Mouse (Mus musculus): ENCODE measurements around the gene Dpp9. TPM values are rescaled to one million over a fixed set of nuclear protein-coding genes. Genes with fewer than 3 reads are reported as not detected.
"Not testable (repeated sequence)": the region's sequence is repeated elsewhere in the genome, so short reads cannot be mapped to it uniquely, and the experiment has no call there.

Gene Dpp9
- polyA plus RNA-seq (2012) = 5.6 and 6.1 TPM in 2 replicates

DNA sequence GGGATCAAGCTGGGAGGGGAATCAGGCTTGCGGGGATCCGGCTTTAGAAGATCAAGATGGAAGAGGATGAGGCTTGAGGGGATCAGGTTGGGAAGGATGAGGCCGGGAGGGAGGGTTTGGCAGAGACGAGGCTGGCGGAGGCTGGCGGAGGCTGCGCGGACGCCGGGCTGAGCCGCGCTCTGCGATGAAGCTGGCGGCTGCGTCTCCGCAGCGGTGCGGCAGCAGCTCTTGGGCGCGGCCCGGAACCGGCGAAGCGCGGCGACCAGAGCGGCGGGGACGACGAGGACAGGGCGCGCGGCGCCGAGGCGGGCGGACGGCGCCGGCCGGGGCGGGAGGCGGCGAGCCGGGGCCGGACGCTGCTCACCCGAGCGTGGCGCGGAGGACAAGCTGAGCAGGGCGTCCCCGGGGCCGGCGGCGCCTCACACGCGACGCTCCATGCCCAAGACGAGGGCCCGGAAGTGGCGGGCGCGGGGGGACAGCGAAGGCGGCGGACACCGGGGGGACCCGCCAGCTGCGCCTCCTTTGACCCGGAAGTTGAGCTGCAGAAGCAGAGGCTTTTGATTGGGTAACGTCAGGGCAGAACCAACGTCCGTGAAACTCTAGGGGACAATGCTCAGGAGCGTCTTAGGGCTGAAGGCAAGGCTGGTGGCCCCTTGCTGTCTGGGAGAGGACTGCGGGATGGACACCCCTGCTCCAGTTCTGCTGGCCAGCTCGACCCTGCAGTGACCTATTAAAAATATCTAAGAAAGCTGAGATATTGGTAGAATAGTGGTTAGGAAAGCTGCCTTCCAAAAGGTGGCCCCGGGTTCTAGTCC, at the start of gene Dpp9:
TSS of gene Dpp9 (minus strand) at position 529 of the 815 bp plus-strand sequence.
- TF ChIP-seq TAL1 (IDR thresholded peaks at IDR 0.05; ENCODE audit: low read length) = no peak
- TF ChIP-seq GATA1 (IDR thresholded peaks at IDR 0.05; ENCODE audit: low read length) = no peak
- Histone ChIP-seq H3K9me3 (ENCODE audit: control insufficient read depth, low read length) (no peaks in the 10 kb centered on the region), H3K4me1 (ENCODE audit: control insufficient read depth) (peaks cover 33% of the 10 kb centered on the region), H3K4me3 (replicated peaks) (peak within 1 kb of the TSS; percentile 89), H3K27me3 (ENCODE audit: control insufficient read depth) (no peaks in the 10 kb centered on the region), H3K36me3 (ENCODE audit: control insufficient read depth) (peaks cover 12% of the 10 kb centered on the region)

DNA sequence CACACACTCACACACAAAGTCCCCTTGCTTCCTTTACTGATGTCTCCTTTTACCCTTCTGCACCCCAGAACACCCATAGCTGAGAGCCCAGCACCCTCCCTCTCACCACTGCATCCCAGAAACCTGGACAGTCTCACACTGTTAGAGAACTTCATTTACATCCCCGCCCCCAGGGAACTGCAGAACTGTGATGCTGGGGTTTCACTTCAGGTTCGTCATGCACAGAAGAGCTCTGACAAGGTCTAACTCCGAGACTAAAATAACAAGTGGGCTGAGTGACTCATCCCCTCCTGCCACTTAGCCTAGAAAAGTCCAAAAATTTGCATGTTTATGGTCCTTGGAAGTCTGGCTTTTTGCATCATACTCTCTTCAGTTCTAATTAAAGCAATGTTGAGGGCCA, 47.6 kb upstream of the Dpp9 start:
- Histone ChIP-seq H3K9me3 (ENCODE audit: control insufficient read depth, low read length) (no peaks in the 10 kb centered on the region), H3K36me3 (ENCODE audit: control insufficient read depth) (peaks cover 48% of the 10 kb centered on the region), H3K27me3 (ENCODE audit: control insufficient read depth) (no peaks in the 10 kb centered on the region), H3K4me3 (replicated peaks) (no peak overlapping the region), H3K4me1 (ENCODE audit: control insufficient read depth) (peaks cover 47% of the 10 kb centered on the region)
- TF ChIP-seq TAL1 (IDR thresholded peaks at IDR 0.05; ENCODE audit: low read length) = no peak
- no peak for TF ChIP-seq GATA1 (IDR thresholded peaks at IDR 0.05; ENCODE audit: low read length)

- TF ChIP-seq GATA1 (IDR thresholded peaks at IDR 0.05; ENCODE audit: low read length) (no peak), TAL1 (IDR thresholded peaks at IDR 0.05; ENCODE audit: low read length) (no peak)
- H3K27me3 ChIP-seq (ENCODE audit: control insufficient read depth) = no peaks in the 10 kb centered on the region
- peaks cover 50% of the 10 kb centered on the region for H3K4me1 ChIP-seq (ENCODE audit: control insufficient read depth)
- peaks cover 48% of the 10 kb centered on the region for H3K36me3 ChIP-seq (ENCODE audit: control insufficient read depth)
- no peak overlapping the region for H3K4me3 ChIP-seq (replicated peaks)
- no peaks in the 10 kb centered on the region for H3K9me3 ChIP-seq (ENCODE audit: control insufficient read depth, low read length)
Measured at GRCm38 (mm10) chr17:56265869-56266268, 47.2 kb upstream of the Dpp9 start.

GRCm38 (mm10) chr17:56265011-56265410, 46.3 kb upstream of the Dpp9 start:
- peaks cover 50% of the 10 kb centered on the region for H3K4me1 ChIP-seq (ENCODE audit: control insufficient read depth)
- no peaks in the 10 kb centered on the region for H3K9me3 ChIP-seq (ENCODE audit: control insufficient read depth, low read length)
- H3K36me3 ChIP-seq (ENCODE audit: control insufficient read depth) = peaks cover 48% of the 10 kb centered on the region
- TF ChIP-seq TAL1 (IDR thresholded peaks at IDR 0.05; ENCODE audit: low read length) = no peak
- TF ChIP-seq GATA1 (IDR thresholded peaks at IDR 0.05; ENCODE audit: low read length) = no peak
- no peaks in the 10 kb centered on the region for H3K27me3 ChIP-seq (ENCODE audit: control insufficient read depth)
- H3K4me3 ChIP-seq (replicated peaks) = no peak overlapping the region

GRCm38 (mm10) chr17:56264020-56264419, 45.3 kb upstream of the Dpp9 start:
- Histone ChIP-seq H3K36me3 (ENCODE audit: control insufficient read depth) (peaks cover 54% of the 10 kb centered on the region), H3K9me3 (ENCODE audit: control insufficient read depth, low read length) (no peaks in the 10 kb centered on the region), H3K4me3 (replicated peaks) (no peak overlapping the region), H3K27me3 (ENCODE audit: control insufficient read depth) (no peaks in the 10 kb centered on the region), H3K4me1 (ENCODE audit: control insufficient read depth) (peaks cover 50% of the 10 kb centered on the region)
- no peak for TF ChIP-seq TAL1 (IDR thresholded peaks at IDR 0.05; ENCODE audit: low read length)
- TF ChIP-seq GATA1 (IDR thresholded peaks at IDR 0.05; ENCODE audit: low read length) = no peak

- TF ChIP-seq GATA1 (IDR thresholded peaks at IDR 0.05; ENCODE audit: low read length) = no peak
- TF ChIP-seq TAL1 (IDR thresholded peaks at IDR 0.05; ENCODE audit: low read length) = no peak
- H3K27me3 ChIP-seq (ENCODE audit: control insufficient read depth) = no peaks in the 10 kb centered on the region
- H3K4me1 ChIP-seq (ENCODE audit: control insufficient read depth) = peaks cover 60% of the 10 kb centered on the region
- no peak overlapping the region for H3K4me3 ChIP-seq (replicated peaks)
- H3K36me3 ChIP-seq (ENCODE audit: control insufficient read depth) = peaks cover 68% of the 10 kb centered on the region
- no peaks in the 10 kb centered on the region for H3K9me3 ChIP-seq (ENCODE audit: control insufficient read depth, low read length)
Measured at GRCm38 (mm10) chr17:56262645-56263094, 44.0 kb upstream of the Dpp9 start.

- no peaks in the 10 kb centered on the region for H3K9me3 ChIP-seq (ENCODE audit: control insufficient read depth, low read length)
- no peak for TF ChIP-seq TAL1 (IDR thresholded peaks at IDR 0.05; ENCODE audit: low read length)
- TF ChIP-seq GATA1 (IDR thresholded peaks at IDR 0.05; ENCODE audit: low read length) = no peak
- H3K36me3 ChIP-seq (ENCODE audit: control insufficient read depth) = peaks cover 72% of the 10 kb centered on the region
- H3K4me3 ChIP-seq (replicated peaks) = no peak overlapping the region
- peaks cover 64% of the 10 kb centered on the region for H3K4me1 ChIP-seq (ENCODE audit: control insufficient read depth)
- no peaks in the 10 kb centered on the region for H3K27me3 ChIP-seq (ENCODE audit: control insufficient read depth)
Measured at GRCm38 (mm10) chr17:56261166-56261565, 42.5 kb upstream of the Dpp9 start.

DNA sequence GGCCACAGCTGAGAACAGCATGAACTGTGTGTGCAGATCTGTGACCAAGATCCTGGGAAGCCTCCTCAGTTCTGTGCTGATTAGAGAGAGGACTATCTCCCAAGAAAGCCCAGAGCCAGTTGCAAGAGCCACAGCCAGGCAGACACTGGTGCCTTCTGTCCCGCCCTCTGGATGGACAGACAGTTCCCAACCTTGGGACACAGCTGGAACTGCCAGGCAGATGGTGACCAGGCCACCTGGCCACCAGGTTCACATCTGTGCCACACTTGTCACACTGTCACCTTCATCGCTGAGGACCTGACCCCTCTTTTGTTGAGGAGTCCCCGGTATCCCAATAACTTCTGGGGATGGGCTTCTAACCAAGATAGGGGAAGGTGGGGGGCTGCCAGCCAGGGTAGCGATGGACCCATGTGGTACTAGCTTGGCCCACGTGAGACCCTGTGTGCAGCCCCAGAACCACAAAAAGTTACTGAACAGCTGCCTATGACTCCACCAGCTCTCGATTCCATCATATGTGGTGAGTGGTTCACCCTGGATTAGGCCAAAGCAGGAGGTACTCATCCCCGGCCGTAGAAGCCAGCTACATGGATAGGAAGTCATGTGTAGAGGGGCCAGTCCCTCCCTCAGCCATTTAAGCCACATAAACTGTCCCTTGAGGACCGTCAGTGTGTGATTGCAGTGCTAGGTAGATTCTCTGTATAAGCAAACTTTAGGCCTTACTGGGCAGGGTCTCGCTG, 40.8 kb upstream of the Dpp9 start:
- no peak for TF ChIP-seq GATA1 (IDR thresholded peaks at IDR 0.05; ENCODE audit: low read length)
- no peak for TF ChIP-seq TAL1 (IDR thresholded peaks at IDR 0.05; ENCODE audit: low read length)
- Histone ChIP-seq H3K36me3 (ENCODE audit: control insufficient read depth) (peaks cover 64% of the 10 kb centered on the region), H3K27me3 (ENCODE audit: control insufficient read depth) (no peaks in the 10 kb centered on the region), H3K4me3 (replicated peaks) (no peak overlapping the region), H3K9me3 (ENCODE audit: control insufficient read depth, low read length) (no peaks in the 10 kb centered on the region), H3K4me1 (ENCODE audit: control insufficient read depth) (peaks cover 64% of the 10 kb centered on the region)

DNA sequence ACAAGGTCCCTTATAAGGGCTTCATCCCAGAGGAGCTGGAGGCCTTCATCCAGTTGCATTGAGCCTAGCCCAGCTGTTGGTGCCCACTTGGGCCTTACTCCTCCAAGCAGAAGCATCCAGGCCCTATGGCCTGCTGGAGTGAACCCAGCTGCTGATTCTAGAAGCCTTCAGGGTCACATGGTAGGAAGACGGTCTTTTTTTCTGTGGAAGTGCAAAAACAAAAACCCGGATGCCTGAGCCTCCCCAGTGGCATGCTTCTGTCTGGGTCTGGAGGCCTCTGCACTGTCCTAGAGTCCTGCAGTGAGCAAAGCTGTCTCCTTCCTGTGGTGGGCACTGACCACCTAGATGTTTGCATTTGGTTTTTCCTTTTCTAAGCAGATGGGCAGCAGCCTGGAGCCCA, 40.1 kb upstream of the Dpp9 start:
- Histone ChIP-seq H3K36me3 (ENCODE audit: control insufficient read depth) (peaks cover 60% of the 10 kb centered on the region), H3K4me1 (ENCODE audit: control insufficient read depth) (peaks cover 60% of the 10 kb centered on the region)
- not testable (repeated sequence) for H3K9me3 ChIP-seq (ENCODE audit: control insufficient read depth, low read length); H3K4me3 ChIP-seq (replicated peaks); H3K27me3 ChIP-seq (ENCODE audit: control insufficient read depth)

GRCm38 (mm10) chr17:56258269-56258668, 39.6 kb upstream of the Dpp9 start:
- H3K9me3 ChIP-seq (ENCODE audit: control insufficient read depth, low read length); H3K27me3 ChIP-seq (ENCODE audit: control insufficient read depth): not testable (repeated sequence)
- H3K4me1 ChIP-seq (ENCODE audit: control insufficient read depth) = peaks cover 60% of the 10 kb centered on the region
- peaks cover 59% of the 10 kb centered on the region for H3K36me3 ChIP-seq (ENCODE audit: control insufficient read depth)
- H3K4me3 ChIP-seq (replicated peaks) = peak overlapping the region; percentile 29

Measured in erythroblast, embryonic 14.5 days (primary cell).